Mouse (Mus musculus): ENCODE data around the gene Clk4. TPM values are rescaled to one million over a fixed set of nuclear protein-coding genes. Genes with fewer than 3 reads are reported as not detected.

Clk4 gene
- total RNA-seq, 2 experiments from 2014 or later = 106 to 134 TPM

DNA sequence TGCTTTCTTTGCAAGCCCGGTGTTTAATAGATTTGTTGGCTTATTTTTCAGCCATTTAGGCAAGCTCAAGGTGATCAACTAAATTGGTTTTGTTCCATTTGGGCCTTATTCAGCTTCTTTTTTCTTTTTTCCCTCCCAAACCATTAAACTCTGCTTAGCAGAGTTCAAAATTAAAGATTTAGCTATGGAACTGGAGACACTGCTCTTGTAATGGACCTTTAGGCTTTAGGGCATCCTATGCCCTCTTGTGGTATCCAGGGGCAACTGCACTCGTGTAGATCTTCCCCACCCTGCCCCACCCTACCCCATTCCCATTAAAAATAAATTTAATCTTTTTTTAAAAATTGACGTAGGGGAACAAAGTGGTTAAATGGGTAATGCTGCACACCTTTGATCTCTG, 3.8 kb downstream of the Clk4 start:
- DNase-seq (ENCODE audit: extremely low spot score in 1 of 2, low spot score in 2 of 2) = no peak
- no peak overlapping the region for H3K27ac ChIP-seq
- peak overlapping the region; percentile 26 for H3K4me3 ChIP-seq
- peak; percentile 82 for TF ChIP-seq CTCF (IDR thresholded peaks at IDR 0.05)
- intact Hi-C loops (cut with DNase I) = loop anchor here (2.0 kb wide), 2 partner anchors 205 to 325 kb away; no protein-coding TSS in a partner anchor

DNA sequence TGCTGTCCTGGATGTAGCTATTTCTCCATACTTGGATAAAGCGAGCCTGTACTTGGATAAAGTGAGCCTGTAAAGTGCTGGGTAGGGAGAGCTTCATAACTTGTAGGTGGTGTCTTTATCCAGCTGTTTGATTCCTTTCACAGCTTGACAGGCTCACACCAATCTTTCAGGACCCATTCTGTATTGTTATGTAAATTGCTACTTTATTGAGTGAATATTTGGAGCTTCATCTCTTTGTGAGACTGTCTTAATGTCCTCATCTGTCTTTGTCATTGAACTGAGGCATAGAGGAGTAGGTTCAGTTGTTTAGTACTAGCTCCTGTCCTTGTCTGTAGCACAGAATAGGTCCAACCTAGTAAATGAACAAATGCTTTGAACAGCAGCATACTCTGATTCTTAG, 12.9 kb downstream of the Clk4 start:
- intact Hi-C loops (cut with DNase I) = no loop called here
- H3K4me3 ChIP-seq = no peak overlapping the region
- no peak for DNase-seq (ENCODE audit: extremely low spot score in 1 of 2, low spot score in 2 of 2)
- H3K27ac ChIP-seq = no peak overlapping the region
- TF ChIP-seq CTCF (IDR thresholded peaks at IDR 0.05) = no peak

DNA sequence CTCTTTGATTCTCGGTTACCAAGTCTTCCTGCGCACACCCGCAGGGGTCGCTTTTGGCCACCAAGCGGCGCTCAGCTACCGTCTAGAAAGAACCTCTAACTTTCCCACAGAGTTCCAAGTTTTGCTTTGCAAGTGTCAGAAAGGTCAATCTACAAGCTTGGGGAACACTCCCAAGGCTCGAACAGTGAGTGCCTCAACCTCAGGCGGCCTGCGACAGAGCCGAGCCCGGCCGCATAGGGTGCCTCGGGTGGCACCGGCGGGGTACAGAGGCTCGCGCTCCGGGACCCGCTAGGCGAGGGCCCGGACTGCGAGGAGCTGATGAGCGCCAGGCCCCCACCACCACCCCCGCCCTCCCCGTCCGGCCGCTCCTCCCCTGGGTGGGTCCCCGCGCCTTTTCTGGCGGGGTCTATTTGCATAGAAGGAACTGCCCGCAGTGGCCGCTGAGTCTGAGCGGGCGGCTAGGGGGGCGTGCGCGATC, 28.1 kb downstream of the Clk4 start, which contains the start of gene Col23a1:
Col23a1 (plus strand) TSS at position 357 of the 478 bp plus-strand sequence.
- intact Hi-C loops (cut with DNase I) = loop anchor here (1.0 to 5.0 kb wide), 5 partner anchors 158 to 393 kb away; no protein-coding TSS in a partner anchor
- peak; percentile 90 for TF ChIP-seq CTCF (IDR thresholded peaks at IDR 0.05)

DNA sequence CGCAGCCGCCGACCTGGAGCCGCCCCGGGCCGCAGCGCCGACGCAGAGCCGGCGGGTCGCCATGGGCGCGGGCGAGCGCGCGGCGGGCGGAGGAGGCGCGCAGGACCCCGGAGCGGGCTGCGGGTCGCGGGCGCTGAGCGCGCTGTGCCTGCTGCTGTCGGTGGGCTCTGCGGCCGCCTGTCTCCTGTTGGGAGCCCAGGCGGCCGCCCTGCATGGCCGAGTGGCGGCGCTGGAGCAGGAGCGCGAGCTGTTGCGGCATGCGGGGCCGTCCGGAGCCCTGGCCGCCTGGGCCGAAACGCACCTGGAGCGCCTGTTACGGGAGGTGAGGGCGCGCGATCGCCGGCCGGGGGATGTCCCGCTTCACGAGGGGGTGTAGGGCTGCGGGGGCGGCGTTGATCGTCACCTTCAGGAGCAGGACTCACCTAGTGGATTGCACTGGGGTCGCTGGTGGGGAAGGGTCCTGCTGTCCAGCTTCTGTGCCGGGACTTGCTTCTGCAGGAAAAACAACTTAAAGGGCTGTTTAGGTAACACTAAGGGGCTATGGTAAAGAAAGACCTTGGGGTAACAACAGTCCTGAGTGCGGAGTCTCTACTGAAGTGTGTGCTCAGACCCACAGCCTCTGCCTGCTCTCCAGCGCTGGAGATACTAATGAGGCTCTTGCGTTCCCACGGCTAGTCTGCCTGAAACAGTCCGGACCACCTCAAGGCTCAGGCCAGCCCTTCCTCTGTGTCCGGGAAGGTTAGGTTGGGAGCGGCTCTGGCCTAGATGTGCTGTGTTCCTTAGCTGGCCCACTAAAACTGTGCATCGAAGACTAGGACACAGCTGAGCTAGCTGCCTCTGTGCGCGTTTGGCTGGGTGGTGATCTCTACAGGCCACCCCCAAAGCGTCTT, 28.8 kb downstream of the Clk4 start:
- Histone ChIP-seq H3K4me3 (peak overlapping the region; percentile 51), H3K27ac (no peak overlapping the region)
- DNase-seq (ENCODE audit: extremely low spot score in 1 of 2, low spot score in 2 of 2) = peak in 1 of 2 experiments; percentile 28
- peak; percentile 29; the same call in 1 of the 2 replicates for TF ChIP-seq CTCF (IDR thresholded peaks at IDR 0.05)
- intact Hi-C loops (cut with DNase I) = no loop called here

More for the DNA sequence above, 28.1 kb downstream of the Clk4 start, which contains the start of gene Col23a1:
- Histone ChIP-seq H3K27ac (no peak within 1 kb of the TSS), H3K4me3 (peak within 1 kb of the TSS; percentile 51)
- DNase-seq (ENCODE audit: extremely low spot score in 1 of 2, low spot score in 2 of 2) = peak; percentile 68 to 69

DNA sequence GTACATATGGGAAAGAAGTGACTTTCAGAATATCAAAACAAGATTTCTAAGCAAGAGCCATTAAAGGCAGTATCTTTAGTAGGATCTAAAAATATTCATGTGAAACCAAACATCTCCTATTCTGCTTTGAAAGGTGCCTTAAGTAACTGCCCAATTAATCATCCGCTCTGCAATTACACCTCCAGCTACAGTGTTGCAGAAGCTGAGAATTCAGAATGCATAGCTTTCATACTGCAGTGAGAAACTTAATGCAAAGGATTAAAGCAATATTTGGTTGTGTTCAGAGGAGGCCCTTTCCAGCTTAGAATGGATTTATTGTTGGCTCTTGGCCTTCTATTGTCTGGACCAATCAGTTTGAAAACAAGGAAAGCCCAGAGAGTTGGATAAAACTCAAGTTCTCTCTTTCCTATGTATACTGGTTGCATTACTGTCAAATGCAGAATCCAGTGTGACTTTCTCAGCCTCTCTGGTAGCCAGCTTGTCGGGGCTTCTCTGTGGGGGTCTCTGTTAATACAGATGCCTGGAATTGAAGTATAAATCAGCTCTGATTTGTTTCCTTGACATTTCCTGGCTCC, 32.5 kb downstream of the Clk4 start:
- no peak overlapping the region for H3K4me3 ChIP-seq
- no peak overlapping the region for H3K27ac ChIP-seq
- TF ChIP-seq CTCF (IDR thresholded peaks at IDR 0.05) = no peak
- no peak for DNase-seq (ENCODE audit: extremely low spot score in 1 of 2, low spot score in 2 of 2)
- intact Hi-C loops (cut with DNase I) = no loop called here

DNA sequence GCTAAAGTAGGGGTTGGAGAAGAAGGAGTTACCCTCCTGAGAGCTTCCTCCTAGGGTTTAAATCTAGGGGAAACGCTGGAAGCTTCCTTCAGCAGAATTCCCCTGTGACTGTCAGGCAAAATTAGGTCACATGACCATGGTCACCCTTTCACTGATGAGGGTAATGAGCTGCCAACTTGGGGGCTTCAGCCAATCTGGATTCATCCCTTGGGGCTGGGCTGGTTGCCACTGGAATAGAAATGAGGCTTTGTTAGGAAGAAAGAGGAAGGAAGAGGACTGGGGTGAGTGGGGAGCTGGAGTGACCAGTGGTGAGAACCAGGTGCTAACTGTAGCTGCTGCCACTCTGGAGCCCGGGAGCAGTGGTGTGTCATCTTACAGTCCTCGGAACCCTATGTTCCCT, 34.2 kb downstream of the Clk4 start:
- no peak for DNase-seq (ENCODE audit: extremely low spot score in 1 of 2, low spot score in 2 of 2)
- no peak for TF ChIP-seq CTCF (IDR thresholded peaks at IDR 0.05)
- Histone ChIP-seq H3K4me3 (no peak overlapping the region), H3K27ac (no peak overlapping the region)
- intact Hi-C loops (cut with DNase I) = no loop called here

DNA sequence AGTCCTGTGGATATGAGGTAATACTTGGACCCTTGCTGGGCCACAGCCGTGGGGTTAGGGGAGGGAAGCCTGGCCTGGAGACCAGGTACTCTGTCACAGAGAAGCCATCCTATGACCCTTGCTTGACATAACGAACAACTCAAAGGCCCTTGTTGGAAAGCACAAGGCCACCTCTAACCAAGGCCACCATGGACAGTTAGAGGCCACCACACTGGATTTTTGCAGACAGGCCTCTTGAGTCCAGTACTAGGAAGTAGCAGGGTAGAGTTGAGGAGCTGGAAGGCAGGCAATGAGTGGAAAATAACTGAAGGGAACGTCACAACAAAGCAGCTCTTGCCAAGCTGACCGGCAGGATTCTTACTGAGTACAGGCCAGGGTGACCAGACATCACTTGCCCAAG, 37.2 kb downstream of the Clk4 start:
- intact Hi-C loops (cut with DNase I) = no loop called here
- DNase-seq (ENCODE audit: extremely low spot score in 1 of 2, low spot score in 2 of 2) = no peak
- Histone ChIP-seq H3K4me3 (no peak overlapping the region), H3K27ac (no peak overlapping the region)
- no peak for TF ChIP-seq CTCF (IDR thresholded peaks at IDR 0.05)

DNA sequence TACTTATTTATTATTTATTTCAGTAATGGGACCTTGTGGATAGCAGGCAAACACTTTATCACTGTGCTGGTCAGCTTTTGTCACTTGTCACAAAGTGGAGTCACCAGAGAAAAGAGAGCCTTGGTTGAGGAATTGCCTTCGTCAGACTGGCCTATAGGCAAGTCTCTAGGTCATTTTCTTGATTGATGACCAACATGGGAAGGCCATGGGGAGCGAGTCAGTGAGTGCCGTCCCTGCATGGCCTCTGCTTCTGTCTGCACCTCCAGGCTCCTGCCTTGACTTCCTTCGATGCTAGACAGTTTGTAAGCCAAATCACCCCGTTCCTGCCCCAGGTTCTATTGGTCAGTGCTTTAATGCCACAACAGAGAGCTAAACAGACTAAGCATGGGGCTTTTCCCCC, 40.9 kb downstream of the Clk4 start:
- no peak overlapping the region for H3K27ac ChIP-seq
- intact Hi-C loops (cut with DNase I) = no loop called here
- no peak for DNase-seq (ENCODE audit: extremely low spot score in 1 of 2, low spot score in 2 of 2)
- no peak for TF ChIP-seq CTCF (IDR thresholded peaks at IDR 0.05)
- no peak overlapping the region for H3K4me3 ChIP-seq

DNA sequence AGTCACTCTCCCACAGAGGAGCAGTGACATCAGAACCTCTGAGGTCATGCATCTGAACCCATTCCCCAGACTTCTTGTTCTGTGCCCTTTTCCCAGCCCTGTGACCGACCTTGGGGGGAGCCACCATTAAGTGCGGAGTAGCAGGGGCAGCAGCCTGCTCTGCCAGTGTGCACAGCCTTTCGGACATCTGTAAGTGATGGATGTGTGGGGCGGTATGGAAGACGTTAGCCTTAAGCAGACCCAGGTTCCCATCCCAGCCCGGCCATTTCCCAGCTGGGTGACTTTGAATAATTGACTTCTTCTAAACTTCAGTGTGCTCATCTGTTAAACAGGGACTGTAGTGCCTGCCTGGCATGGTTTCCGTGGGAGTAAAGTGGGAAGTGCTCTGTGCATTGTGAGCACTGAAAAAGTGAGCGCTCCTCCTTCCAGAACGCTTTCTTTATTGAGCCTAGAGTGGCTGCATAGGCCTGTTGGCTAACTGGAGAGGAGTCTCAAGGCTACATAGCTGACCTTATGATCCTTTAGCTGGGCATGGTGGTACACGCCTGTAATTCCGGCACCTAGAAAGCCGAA, 42.5 kb downstream of the Clk4 start:
- DNase-seq (ENCODE audit: extremely low spot score in 1 of 2, low spot score in 2 of 2) = peak in 1 of 2 experiments; percentile 21
- no peak overlapping the region for H3K4me3 ChIP-seq
- TF ChIP-seq CTCF (IDR thresholded peaks at IDR 0.05) = no peak
- intact Hi-C loops (cut with DNase I) = no loop called here
- no peak overlapping the region for H3K27ac ChIP-seq

DNA sequence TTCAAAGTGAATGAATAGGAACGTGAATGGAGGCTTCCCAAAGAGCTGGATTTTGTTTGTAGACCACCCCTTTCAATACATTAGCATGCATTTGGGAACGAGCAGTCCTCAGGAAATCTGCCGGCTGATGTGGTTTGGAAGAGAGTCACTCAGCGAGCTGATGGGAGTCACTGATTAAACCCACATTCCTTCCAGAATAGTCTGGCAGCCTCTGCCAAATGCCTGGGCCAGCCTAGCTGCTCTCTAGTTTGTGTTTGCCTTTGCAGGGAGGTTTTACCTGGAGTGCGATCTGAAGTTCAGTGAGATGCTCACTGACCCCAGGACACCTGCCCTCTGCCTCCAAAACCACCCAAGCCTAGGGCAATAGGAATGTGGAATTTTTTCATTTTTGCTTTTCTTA, 46.8 kb downstream of the Clk4 start:
- intact Hi-C loops (cut with DNase I) = no loop called here
- H3K4me3 ChIP-seq = no peak overlapping the region
- no peak for TF ChIP-seq CTCF (IDR thresholded peaks at IDR 0.05)
- no peak for DNase-seq (ENCODE audit: extremely low spot score in 1 of 2, low spot score in 2 of 2)
- no peak overlapping the region for H3K27ac ChIP-seq

DNA sequence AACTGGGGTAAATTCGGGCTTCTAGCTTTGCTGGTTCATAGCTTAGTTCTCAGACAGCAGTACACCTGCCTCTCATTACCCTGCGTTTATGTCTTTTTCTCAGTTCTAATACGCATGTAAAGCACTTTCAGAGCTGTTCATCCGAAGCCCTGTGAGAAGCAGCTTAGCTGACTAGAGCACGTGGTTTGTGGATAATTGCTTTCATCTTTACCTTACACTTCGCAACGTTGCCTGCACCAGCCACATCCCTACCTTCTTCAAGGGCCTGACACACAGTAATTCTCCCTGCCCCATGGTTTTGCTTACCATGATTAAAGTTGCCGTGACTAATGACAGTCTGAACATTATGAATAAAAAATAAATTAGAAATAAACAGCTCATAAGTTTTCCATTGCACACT, 50.3 kb downstream of the Clk4 start:
- no peak overlapping the region for H3K4me3 ChIP-seq
- intact Hi-C loops (cut with DNase I) = no loop called here
- no peak for DNase-seq (ENCODE audit: extremely low spot score in 1 of 2, low spot score in 2 of 2)
- no peak overlapping the region for H3K27ac ChIP-seq
- no peak for TF ChIP-seq CTCF (IDR thresholded peaks at IDR 0.05)

All from left cerebral cortex, adult 2 months (tissue).